8 mouse cellular contexts compared by ENCODE assay signal in the genomic region with DNA sequence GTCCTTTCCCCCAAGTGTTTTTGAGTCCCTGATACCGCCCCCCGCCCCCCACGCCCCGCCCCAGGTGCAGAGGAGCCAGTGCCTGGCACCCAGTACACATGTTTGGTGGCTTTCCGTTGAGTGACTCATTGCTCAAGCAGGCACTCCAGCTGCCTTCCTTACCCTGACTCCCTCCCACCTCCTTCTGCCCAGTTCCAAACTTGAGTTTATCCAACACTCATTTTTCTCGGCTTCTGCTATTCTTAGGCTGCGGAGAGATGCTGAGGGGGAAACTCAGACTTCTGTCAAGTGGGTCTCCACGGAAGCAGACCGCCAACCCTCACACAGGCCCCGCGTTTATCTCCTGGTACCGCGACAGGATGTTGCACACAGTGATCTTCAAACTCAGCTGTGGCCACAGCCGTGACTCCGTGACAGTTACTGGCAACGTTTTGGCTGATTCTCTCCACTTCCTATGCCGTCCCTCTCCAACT. TPM values are rescaled to one million over a fixed set of nuclear protein-coding genes. Genes with fewer than 3 reads are reported as not detected.
DNase-seq lines count a peak whose midpoint lies in the region; ATAC-seq lines count a peak whose summit lies in the region.

No protein-coding gene starts in this region.

- WGBS in kidney, embryonic 15.5 days, result 39% methylated on average over 17 of the region's 17 CpGs

- H3K27ac ChIP-seq in kidney, embryonic 15.5 days, result peak overlapping the region; percentile 73

- H3K4me1 ChIP-seq in kidney, embryonic 15.5 days, result peaks cover 14% of the 10 kb centered on the region; the same call in 1 of the 2 replicates

- peak overlapping the region; percentile 18; the same call in 1 of the 2 replicates for H3K4me3 ChIP-seq in kidney, embryonic 15.5 days (replicated peaks)

- DNase-seq in kidney, postnatal 25 days, result no peak
- peak; percentile 13 for DNase-seq in adrenal gland, postnatal 25 days
- DNase-seq in heart, adult 11 months, result peak; percentile 97
- DNase-seq in layer of hippocampus, adult 18-20 months (ENCODE audit: low spot score in 2 of 2), result peak; percentile 68 to 83
- peak; percentile 80 to 84 for DNase-seq in lung, adult 18-20 months
- peak; percentile 77 to 90 for DNase-seq in right cerebral cortex, postnatal 36 days (ENCODE audit: low spot score in 2 of 2)
- no peak for DNase-seq in retina, postnatal 1 day

- H3K9ac ChIP-seq in kidney, embryonic 15.5 days, result no peak overlapping the region

- H3K36me3 ChIP-seq in kidney, embryonic 15.5 days, result no peaks in the 10 kb centered on the region

- peak overlapping the region; percentile 47 for H3K4me2 ChIP-seq in kidney, embryonic 15.5 days

- H3K27me3 ChIP-seq in kidney, embryonic 15.5 days, result no peaks in the 10 kb centered on the region

- ATAC-seq in kidney, embryonic 15.5 days (replicated peaks; ENCODE audit: low FRiP score), result peak; percentile 74; the same call in 1 of the 2 replicates

- H3K9me3 ChIP-seq in kidney, embryonic 15.5 days (replicated peaks), result no peaks in the 10 kb centered on the region; the same call in 1 of the 2 replicates

RNA-seq across cellular contexts. Expression of a gene that starts 13.6 kb away (rescaled TPM):
- 0.37 and 0.40 TPM in 2 replicates for polyA plus RNA-seq in kidney, embryonic 15.5 days (2015; fragmentation: Nextera tagmentation; extraction: Ambion mirVana)
- 0.67 TPM in 1 of 2 replicates, not detected in the other for total RNA-seq in adrenal gland, postnatal 25 days (2021)
- 1 to 10 TPM in 1 of 2 experiments, under 1 TPM in 1; 0.76 to 1.0 TPM for total RNA-seq in layer of hippocampus, adult 18-20 months (2021)

Comparison
In these comparisons a context has a peak if more than half of its experiments do, and no peak if none do; other contexts are left out.
1. DNase-seq: peak in adrenal gland, postnatal 25 days (single experiment), heart, adult 11 months (single experiment), layer of hippocampus, adult 18-20 months (2 of 2), lung, adult 18-20 months (2 of 2) and right cerebral cortex, postnatal 36 days (2 of 2); none in kidney, postnatal 25 days (0 of 2) and retina, postnatal 1 day (single experiment).